Mouse (Mus musculus): ENCODE measurements around the gene Xirp1. TPM values are rescaled to one million over a fixed set of nuclear protein-coding genes. Genes with fewer than 3 reads are reported as not detected.

Gene Xirp1
- polyA plus RNA-seq, 1 experiment: 0.67 TPM

DNA sequence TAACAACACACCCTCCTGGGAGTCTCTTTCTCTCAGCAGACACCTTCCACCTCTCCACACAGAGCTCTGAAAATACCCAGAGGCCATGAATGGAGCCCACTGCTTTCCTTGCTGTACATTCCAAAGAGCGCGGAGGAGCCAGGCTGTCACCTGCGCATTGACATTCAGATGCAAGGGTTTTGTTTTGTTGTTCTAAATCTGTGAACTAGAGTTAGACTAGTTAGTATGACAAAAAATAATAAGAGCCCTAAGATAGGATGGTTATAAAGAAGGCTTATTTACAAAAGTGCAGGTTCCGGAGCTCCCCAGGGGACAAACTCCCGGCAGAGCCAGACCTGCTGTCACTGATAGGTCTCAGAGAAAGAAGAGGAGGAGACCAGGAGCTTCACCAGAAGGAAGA, 32.1 kb downstream of the Xirp1 start:
- H3K4me1 ChIP-seq (ENCODE audit: control insufficient read depth, insufficient read depth, low read length): no peaks in the 10 kb centered on the region
- no peak overlapping the region for H3K4me3 ChIP-seq (ENCODE audit: control insufficient read depth, low read depth, low read length)
- no peak overlapping the region for H3K27ac ChIP-seq (ENCODE audit: control insufficient read depth, insufficient read depth, low read depth, low read length)
- no peaks in the 10 kb centered on the region for H3K27me3 ChIP-seq (ENCODE audit: control insufficient read depth, insufficient read depth, low read length)
- TF ChIP-seq CTCF (IDR thresholded peaks at IDR 0.05; ENCODE audit: control insufficient read depth, insufficient read depth, insufficient replicate concordance, low read depth, low read length) (no peak), POLR2A (IDR thresholded peaks at IDR 0.05; ENCODE audit: control insufficient read depth, low read depth, low read length) (no peak)
- H3K36me3 ChIP-seq (ENCODE audit: control insufficient read depth, insufficient read depth, low read length): no peaks in the 10 kb centered on the region

DNA sequence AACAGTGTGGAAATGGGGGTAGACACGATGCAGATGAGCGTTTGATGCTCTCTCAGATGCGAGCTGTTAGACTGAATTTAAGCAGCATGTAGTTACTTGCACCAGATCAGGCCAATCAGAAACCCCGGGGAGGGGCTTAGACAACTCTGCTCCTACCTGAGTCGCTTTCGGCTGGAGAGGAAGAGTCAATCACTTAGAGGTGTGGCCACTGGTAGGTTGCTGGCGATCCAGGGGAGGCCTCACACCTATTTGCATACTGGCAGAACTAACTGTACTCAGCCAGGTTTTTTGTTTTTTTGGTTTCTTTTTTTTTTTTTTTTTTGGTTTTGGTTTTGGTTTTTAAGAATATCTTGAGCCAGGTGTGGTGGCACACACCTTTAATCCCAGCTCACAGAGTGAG, 35.1 kb downstream of the Xirp1 start:
- no peaks in the 10 kb centered on the region for H3K27me3 ChIP-seq (ENCODE audit: control insufficient read depth, insufficient read depth, low read length)
- H3K4me3 ChIP-seq (ENCODE audit: control insufficient read depth, low read depth, low read length): no peak overlapping the region
- TF ChIP-seq CTCF (IDR thresholded peaks at IDR 0.05; ENCODE audit: control insufficient read depth, insufficient read depth, insufficient replicate concordance, low read depth, low read length) (no peak), POLR2A (IDR thresholded peaks at IDR 0.05; ENCODE audit: control insufficient read depth, low read depth, low read length) (no peak)
- no peak overlapping the region for H3K27ac ChIP-seq (ENCODE audit: control insufficient read depth, insufficient read depth, low read depth, low read length)
- peaks cover 10% of the 10 kb centered on the region for H3K4me1 ChIP-seq (ENCODE audit: control insufficient read depth, insufficient read depth, low read length)
- H3K36me3 ChIP-seq (ENCODE audit: control insufficient read depth, insufficient read depth, low read length): no peaks in the 10 kb centered on the region

GRCm38 (mm10) chr9:119985881-119986574, 37.4 kb downstream of the Xirp1 start:
- Histone ChIP-seq H3K27ac (ENCODE audit: control insufficient read depth, insufficient read depth, low read depth, low read length) (no peak overlapping the region), H3K4me3 (ENCODE audit: control insufficient read depth, low read depth, low read length) (no peak overlapping the region; the same call in 1 of the 2 replicates), H3K4me1 (ENCODE audit: control insufficient read depth, insufficient read depth, low read length) (peaks cover 29% of the 10 kb centered on the region), H3K27me3 (ENCODE audit: control insufficient read depth, insufficient read depth, low read length) (peaks cover 2% of the 10 kb centered on the region; the same call in 1 of the 2 replicates), H3K36me3 (ENCODE audit: control insufficient read depth, insufficient read depth, low read length) (no peaks in the 10 kb centered on the region)
- no peak for TF ChIP-seq CTCF (IDR thresholded peaks at IDR 0.05; ENCODE audit: control insufficient read depth, insufficient read depth, insufficient replicate concordance, low read depth, low read length)
- TF ChIP-seq POLR2A (IDR thresholded peaks at IDR 0.05; ENCODE audit: control insufficient read depth, low read depth, low read length): no peak

DNA sequence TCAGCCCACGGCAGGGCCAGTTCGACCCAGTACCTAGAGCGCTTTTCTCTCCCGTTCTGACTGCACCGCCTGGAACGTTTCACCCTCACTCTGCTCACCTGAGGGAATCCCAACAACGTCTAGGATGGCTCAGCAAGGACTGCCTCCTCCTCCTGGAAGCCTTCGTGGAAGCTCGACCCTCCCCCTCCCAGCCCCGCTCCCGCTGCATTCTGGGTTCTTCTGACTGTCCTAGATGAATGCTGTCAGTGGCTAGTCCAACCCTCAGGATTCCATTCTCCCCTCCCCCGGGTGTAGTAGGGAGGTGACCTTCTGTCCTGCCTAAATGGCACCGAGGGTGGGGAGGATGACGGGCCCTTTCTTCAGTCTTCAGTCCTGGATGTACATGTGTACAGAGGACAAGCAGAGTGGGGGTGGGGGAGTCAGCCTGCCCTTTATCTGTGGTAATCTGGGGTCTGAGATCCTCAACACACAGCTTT, 38.8 kb downstream of the Xirp1 start, which contains the start of gene Csrnp1:
Gene Csrnp1, minus strand, starts transcription at position 123 of the 476 bp plus-strand sequence.
- no peaks in the 10 kb centered on the region for H3K36me3 ChIP-seq (ENCODE audit: control insufficient read depth, insufficient read depth, low read length)
- peaks cover 34% of the 10 kb centered on the region for H3K4me1 ChIP-seq (ENCODE audit: control insufficient read depth, insufficient read depth, low read length)
- peak within 1 kb of the TSS; percentile 76 for H3K27ac ChIP-seq (ENCODE audit: control insufficient read depth, insufficient read depth, low read depth, low read length)
- peak within 1 kb of the TSS; percentile 90 for H3K4me3 ChIP-seq (ENCODE audit: control insufficient read depth, low read depth, low read length)
- H3K27me3 ChIP-seq (ENCODE audit: control insufficient read depth, insufficient read depth, low read length): peaks cover 2% of the 10 kb centered on the region; the same call in 1 of the 2 replicates
- TF ChIP-seq POLR2A (IDR thresholded peaks at IDR 0.05; ENCODE audit: control insufficient read depth, low read depth, low read length): no peak; the same call in 1 of the 2 replicates
- no peak for TF ChIP-seq CTCF (IDR thresholded peaks at IDR 0.05; ENCODE audit: control insufficient read depth, insufficient read depth, insufficient replicate concordance, low read depth, low read length)

- Histone ChIP-seq H3K4me1 (ENCODE audit: control insufficient read depth, insufficient read depth, low read length) (peaks cover 34% of the 10 kb centered on the region), H3K27ac (ENCODE audit: control insufficient read depth, insufficient read depth, low read depth, low read length) (peak overlapping the region; percentile 76), H3K36me3 (ENCODE audit: control insufficient read depth, insufficient read depth, low read length) (no peaks in the 10 kb centered on the region), H3K27me3 (ENCODE audit: control insufficient read depth, insufficient read depth, low read length) (peaks cover 2% of the 10 kb centered on the region; the same call in 1 of the 2 replicates), H3K4me3 (ENCODE audit: control insufficient read depth, low read depth, low read length) (peak overlapping the region; percentile 90)
- peak; percentile 80 for TF ChIP-seq POLR2A (IDR thresholded peaks at IDR 0.05; ENCODE audit: control insufficient read depth, low read depth, low read length)
- TF ChIP-seq CTCF (IDR thresholded peaks at IDR 0.05; ENCODE audit: control insufficient read depth, insufficient read depth, insufficient replicate concordance, low read depth, low read length): no peak
Measured at GRCm38 (mm10) chr9:119983585-119984535, 39.5 kb downstream of the Xirp1 start.

- no peaks in the 10 kb centered on the region for H3K36me3 ChIP-seq (ENCODE audit: control insufficient read depth, insufficient read depth, low read length)
- peaks cover 2% of the 10 kb centered on the region; the same call in 1 of the 2 replicates for H3K27me3 ChIP-seq (ENCODE audit: control insufficient read depth, insufficient read depth, low read length)
- peaks cover 34% of the 10 kb centered on the region for H3K4me1 ChIP-seq (ENCODE audit: control insufficient read depth, insufficient read depth, low read length)
- H3K4me3 ChIP-seq (ENCODE audit: control insufficient read depth, low read depth, low read length): peak overlapping the region; percentile 90
- TF ChIP-seq POLR2A (IDR thresholded peaks at IDR 0.05; ENCODE audit: control insufficient read depth, low read depth, low read length): peak; percentile 71; the same call in 1 of the 2 replicates
- no peak for TF ChIP-seq CTCF (IDR thresholded peaks at IDR 0.05; ENCODE audit: control insufficient read depth, insufficient read depth, insufficient replicate concordance, low read depth, low read length)
- peak overlapping the region; percentile 72 for H3K27ac ChIP-seq (ENCODE audit: control insufficient read depth, insufficient read depth, low read depth, low read length)
Measured at GRCm38 (mm10) chr9:119982956-119983551, 40.3 kb downstream of the Xirp1 start.

All from testis, adult 2 months (tissue).